Mouse (Mus musculus) gastrocnemius, postnatal 14 days (tissue): Measurements from ENCODE around the gene Cntn4. TPM values are rescaled to one million over a fixed set of nuclear protein-coding genes. Genes with fewer than 3 reads are reported as not detected.
"Not testable (repeated sequence)": the region's sequence is repeated elsewhere in the genome, so short reads cannot be mapped to it uniquely, and the experiment has no call there.

ENCODE experiments used
- DNase-seq: peaks from one replicate; pipeline ENCODE4 v3.0.0; 2021; ENCODE audit warnings: mixed read lengths
- intact Hi-C: fragments of 180-260 bp; cut with DNase I; formaldehyde crosslinking; loops from one replicate; pipeline ENCODE4 v1.15.1; 2025; ENCODE audit warnings: low total_unique reads
- total RNA-seq, 2 experiments: library from RNA; stranded (reverse); gene quantifications; 2 replicates each; pipeline ENCODE4 v1.2.3; 2021

Gene Cntn4
- total RNA-seq, 2 experiments from 2014 or later: 0.09 to 0.14 TPM

- no peak for DNase-seq
- intact Hi-C loops: no loop called here
Measured at GRCm38 (mm10) chr6:106299451-106299850, 622.0 kb downstream of the Cntn4 start.

GRCm38 (mm10) chr6:106300179-106300578 lies 622.7 kb downstream of the Cntn4 start:
- intact Hi-C loops: no loop called here
- DNase-seq: no peak

- DNase-seq: no peak
- intact Hi-C loops: no loop called here
Measured at GRCm38 (mm10) chr6:106302435-106302834, 625.0 kb downstream of the Cntn4 start.

GRCm38 (mm10) chr6:106328987-106329386 lies 651.5 kb downstream of the Cntn4 start:
- DNase-seq: no peak
- intact Hi-C loops: no loop called here

GRCm38 (mm10) chr6:106329636-106330035 lies 652.2 kb downstream of the Cntn4 start:
- DNase-seq: no peak
- intact Hi-C loops: no loop called here

- intact Hi-C loops: no loop called here
- DNase-seq: no peak
Measured at GRCm38 (mm10) chr6:106332466-106332865, 655.0 kb downstream of the Cntn4 start.

GRCm38 (mm10) chr6:106332933-106333332 lies 655.5 kb downstream of the Cntn4 start:
- intact Hi-C loops: no loop called here
- DNase-seq: no peak

- intact Hi-C loops: no loop called here
- no peak for DNase-seq
Measured at GRCm38 (mm10) chr6:106335066-106335465, 657.6 kb downstream of the Cntn4 start.

- intact Hi-C loops: no loop called here
- DNase-seq: no peak
Measured at GRCm38 (mm10) chr6:106336805-106337204, 659.3 kb downstream of the Cntn4 start.

- DNase-seq: no peak
- intact Hi-C loops: no loop called here
Measured at GRCm38 (mm10) chr6:106337829-106338228, 660.4 kb downstream of the Cntn4 start.

- DNase-seq: no peak
- intact Hi-C loops: no loop called here
Measured at GRCm38 (mm10) chr6:106341114-106341513, 663.7 kb downstream of the Cntn4 start.

- no peak for DNase-seq
- intact Hi-C loops: no loop called here
Measured at GRCm38 (mm10) chr6:106350072-106350471, 672.6 kb downstream of the Cntn4 start.

GRCm38 (mm10) chr6:106351389-106351788 lies 673.9 kb downstream of the Cntn4 start:
- DNase-seq: no peak
- intact Hi-C loops: no loop called here

- DNase-seq, intact Hi-C loops: not testable (repeated sequence)
Measured at GRCm38 (mm10) chr6:106358801-106359200, 681.3 kb downstream of the Cntn4 start.

GRCm38 (mm10) chr6:106381288-106382025 lies 704.0 kb downstream of the Cntn4 start:
- DNase-seq: no peak
- intact Hi-C loops: no loop called here

GRCm38 (mm10) chr6:106387833-106388406 lies 710.5 kb downstream of the Cntn4 start:
- DNase-seq: no peak
- intact Hi-C loops: no loop called here

- intact Hi-C loops: no loop called here
Measured at GRCm38 (mm10) chr6:106408014-106408413, 730.6 kb downstream of the Cntn4 start.

GRCm38 (mm10) chr6:106408634-106409033 lies 731.2 kb downstream of the Cntn4 start:
- intact Hi-C loops: no loop called here
- DNase-seq: no peak

More at GRCm38 (mm10) chr6:106408014-106408413, 730.6 kb downstream of the Cntn4 start:
- DNase-seq: no peak

- intact Hi-C loops: no loop called here
- no peak for DNase-seq
Measured at GRCm38 (mm10) chr6:106422947-106423346, 745.5 kb downstream of the Cntn4 start.

- intact Hi-C loops: no loop called here
- no peak for DNase-seq
Measured at GRCm38 (mm10) chr6:106423471-106423870, 746.0 kb downstream of the Cntn4 start.

- no peak for DNase-seq
- intact Hi-C loops: no loop called here
Measured at GRCm38 (mm10) chr6:106426615-106427014, 749.2 kb downstream of the Cntn4 start.
